Mouse (Mus musculus): Measurements from ENCODE around the gene H2al1g. TPM values are rescaled to one million over a fixed set of nuclear protein-coding genes. Genes with fewer than 3 reads are reported as not detected.
"Not testable (repeated sequence)": the region's sequence is repeated elsewhere in the genome, so short reads cannot be mapped to it uniquely, and the experiment has no call there.

H2al1g gene
- polyA plus RNA-seq, 1 experiment from 2014 or later = not detected

GRCm38 (mm10) chrX:11305355-11305754 lies 12.7 kb upstream of the H2al1g start, which contains the start of gene H2al1c:
H2al1c (plus strand) TSS chrX:11305655.
- H3K9ac ChIP-seq (ENCODE audit: low read depth, low read length); H3K36me3 ChIP-seq (ENCODE audit: insufficient read depth, low read length); H3K27ac ChIP-seq; H3K4me2 ChIP-seq (ENCODE audit: low read length); H3K4me1 ChIP-seq (replicated peaks; ENCODE audit: insufficient read depth, low read length); DNase-seq (ENCODE audit: low spot score); H3K27me3 ChIP-seq (ENCODE audit: insufficient read depth, low read length); H3K4me3 ChIP-seq (replicated peaks; ENCODE audit: low read depth, low read length); H3K9me3 ChIP-seq (replicated peaks; ENCODE audit: low read length); ATAC-seq (replicated peaks; ENCODE audit: low FRiP score, low read depth): not testable (repeated sequence)
- WGBS = 93% methylated on average over 1 of the region's 6 CpGs

- not testable (repeated sequence) for H3K4me3 ChIP-seq (replicated peaks; ENCODE audit: low read depth, low read length); H3K4me1 ChIP-seq (replicated peaks; ENCODE audit: insufficient read depth, low read length); H3K36me3 ChIP-seq (ENCODE audit: insufficient read depth, low read length); H3K9me3 ChIP-seq (replicated peaks; ENCODE audit: low read length); DNase-seq (ENCODE audit: low spot score); ATAC-seq (replicated peaks; ENCODE audit: low FRiP score, low read depth); H3K27ac ChIP-seq; H3K9ac ChIP-seq (ENCODE audit: low read depth, low read length); H3K27me3 ChIP-seq (ENCODE audit: insufficient read depth, low read length); H3K4me2 ChIP-seq (ENCODE audit: low read length)
- WGBS = no CpG with 5 or more reads among the region's 6 CpGs
Observed at GRCm38 (mm10) chrX:11308524-11308923, 9.5 kb upstream of the H2al1g start, which contains the start of gene H2al1d. H2al1d (plus strand) TSS chrX:11308824.

DNA sequence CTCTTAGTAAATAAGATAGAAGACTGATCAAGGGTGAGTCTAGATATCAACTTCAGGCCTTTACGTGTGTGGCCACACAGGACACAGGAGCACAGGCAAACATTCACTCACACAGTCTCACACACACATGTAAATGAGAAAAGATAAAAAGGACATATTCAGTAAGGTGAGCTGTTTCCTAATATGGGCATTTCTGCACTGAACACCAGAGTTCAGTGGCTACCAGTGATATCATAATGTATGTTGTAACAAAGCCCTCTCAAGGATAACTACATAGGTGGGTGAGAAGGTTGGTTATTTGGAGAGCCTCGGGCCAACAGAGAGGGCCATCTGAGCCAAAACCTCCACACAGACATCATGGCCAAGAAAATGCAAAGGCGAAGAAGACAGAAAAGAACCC lies 6.4 kb upstream of the H2al1g start, which contains the start of gene H2al1e:
Gene H2al1e, plus strand, starts transcription at position 301 of the 400 bp plus-strand sequence.
- H3K4me1 ChIP-seq (replicated peaks; ENCODE audit: insufficient read depth, low read length); H3K9me3 ChIP-seq (replicated peaks; ENCODE audit: low read length); DNase-seq (ENCODE audit: low spot score); H3K36me3 ChIP-seq (ENCODE audit: insufficient read depth, low read length); H3K4me3 ChIP-seq (replicated peaks; ENCODE audit: low read depth, low read length); H3K27me3 ChIP-seq (ENCODE audit: insufficient read depth, low read length); H3K9ac ChIP-seq (ENCODE audit: low read depth, low read length); H3K27ac ChIP-seq; ATAC-seq (replicated peaks; ENCODE audit: low FRiP score, low read depth); H3K4me2 ChIP-seq (ENCODE audit: low read length): not testable (repeated sequence)
- WGBS = no CpG with 5 or more reads among the region's 3 CpGs

DNA sequence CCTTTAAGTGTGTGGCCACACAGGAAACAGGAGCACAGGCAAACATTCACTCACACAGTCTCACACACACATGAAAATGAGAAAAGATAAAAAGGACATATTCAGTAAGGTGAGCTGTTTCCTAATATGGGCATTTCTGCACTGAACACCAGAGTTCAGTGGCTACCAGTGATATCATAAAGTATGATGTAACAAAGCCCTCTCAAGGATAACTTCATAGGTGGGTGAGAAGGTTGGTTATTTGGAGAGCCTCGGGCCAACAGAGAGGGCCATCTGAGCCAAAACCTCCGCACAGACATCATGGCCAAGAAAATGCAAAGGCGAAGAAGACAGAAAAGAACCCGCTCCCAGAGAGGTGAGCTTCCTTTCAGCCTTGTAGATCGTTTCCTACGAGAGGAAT lies 3.2 kb upstream of the H2al1g start, which contains the start of gene H2al1f:
Gene H2al1f, plus strand, starts transcription at position 301 of the 400 bp plus-strand sequence.
- H3K9ac ChIP-seq (ENCODE audit: low read depth, low read length); H3K27ac ChIP-seq; H3K4me1 ChIP-seq (replicated peaks; ENCODE audit: insufficient read depth, low read length); H3K27me3 ChIP-seq (ENCODE audit: insufficient read depth, low read length); H3K36me3 ChIP-seq (ENCODE audit: insufficient read depth, low read length); ATAC-seq (replicated peaks; ENCODE audit: low FRiP score, low read depth); H3K9me3 ChIP-seq (replicated peaks; ENCODE audit: low read length); H3K4me2 ChIP-seq (ENCODE audit: low read length); DNase-seq (ENCODE audit: low spot score); H3K4me3 ChIP-seq (replicated peaks; ENCODE audit: low read depth, low read length): not testable (repeated sequence)
- WGBS = no CpG with 5 or more reads among the region's 6 CpGs

DNA sequence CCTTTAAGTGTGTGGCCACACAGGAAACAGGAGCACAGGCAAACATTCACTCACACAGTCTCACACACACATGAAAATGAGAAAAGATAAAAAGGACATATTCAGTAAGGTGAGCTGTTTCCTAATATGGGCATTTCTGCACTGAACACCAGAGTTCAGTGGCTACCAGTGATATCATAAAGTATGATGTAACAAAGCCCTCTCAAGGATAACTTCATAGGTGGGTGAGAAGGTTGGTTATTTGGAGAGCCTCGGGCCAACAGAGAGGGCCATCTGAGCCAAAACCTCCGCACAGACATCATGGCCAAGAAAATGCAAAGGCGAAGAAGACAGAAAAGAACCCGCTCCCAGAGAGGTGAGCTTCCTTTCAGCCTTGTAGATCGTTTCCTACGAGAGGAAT lies 3.1 kb downstream of the H2al1g start, which contains the start of gene H2al1h:
Gene H2al1h, plus strand, starts transcription at position 301 of the 400 bp plus-strand sequence.
- H3K27ac ChIP-seq; H3K36me3 ChIP-seq (ENCODE audit: insufficient read depth, low read length); H3K27me3 ChIP-seq (ENCODE audit: insufficient read depth, low read length); H3K9me3 ChIP-seq (replicated peaks; ENCODE audit: low read length); DNase-seq (ENCODE audit: low spot score); H3K4me1 ChIP-seq (replicated peaks; ENCODE audit: insufficient read depth, low read length); ATAC-seq (replicated peaks; ENCODE audit: low FRiP score, low read depth); H3K4me2 ChIP-seq (ENCODE audit: low read length); H3K9ac ChIP-seq (ENCODE audit: low read depth, low read length); H3K4me3 ChIP-seq (replicated peaks; ENCODE audit: low read depth, low read length): not testable (repeated sequence)
- no CpG with 5 or more reads among the region's 6 CpGs for WGBS

DNA sequence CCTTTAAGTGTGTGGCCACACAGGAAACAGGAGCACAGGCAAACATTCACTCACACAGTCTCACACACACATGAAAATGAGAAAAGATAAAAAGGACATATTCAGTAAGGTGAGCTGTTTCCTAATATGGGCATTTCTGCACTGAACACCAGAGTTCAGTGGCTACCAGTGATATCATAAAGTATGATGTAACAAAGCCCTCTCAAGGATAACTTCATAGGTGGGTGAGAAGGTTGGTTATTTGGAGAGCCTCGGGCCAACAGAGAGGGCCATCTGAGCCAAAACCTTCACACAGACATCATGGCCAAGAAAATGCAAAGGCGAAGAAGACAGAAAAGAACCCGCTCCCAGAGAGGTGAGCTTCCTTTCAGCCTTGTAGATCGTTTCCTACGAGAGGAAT lies 6.3 kb downstream of the H2al1g start, which contains the start of gene H2al1i:
Gene H2al1i, plus strand, starts transcription at position 301 of the 400 bp plus-strand sequence.
- ATAC-seq (replicated peaks; ENCODE audit: low FRiP score, low read depth); DNase-seq (ENCODE audit: low spot score); H3K9me3 ChIP-seq (replicated peaks; ENCODE audit: low read length); H3K4me3 ChIP-seq (replicated peaks; ENCODE audit: low read depth, low read length); H3K27me3 ChIP-seq (ENCODE audit: insufficient read depth, low read length); H3K4me1 ChIP-seq (replicated peaks; ENCODE audit: insufficient read depth, low read length); H3K27ac ChIP-seq; H3K9ac ChIP-seq (ENCODE audit: low read depth, low read length); H3K36me3 ChIP-seq (ENCODE audit: insufficient read depth, low read length); H3K4me2 ChIP-seq (ENCODE audit: low read length): not testable (repeated sequence)
- WGBS = 100% methylated on average over 3 of the region's 5 CpGs

DNA sequence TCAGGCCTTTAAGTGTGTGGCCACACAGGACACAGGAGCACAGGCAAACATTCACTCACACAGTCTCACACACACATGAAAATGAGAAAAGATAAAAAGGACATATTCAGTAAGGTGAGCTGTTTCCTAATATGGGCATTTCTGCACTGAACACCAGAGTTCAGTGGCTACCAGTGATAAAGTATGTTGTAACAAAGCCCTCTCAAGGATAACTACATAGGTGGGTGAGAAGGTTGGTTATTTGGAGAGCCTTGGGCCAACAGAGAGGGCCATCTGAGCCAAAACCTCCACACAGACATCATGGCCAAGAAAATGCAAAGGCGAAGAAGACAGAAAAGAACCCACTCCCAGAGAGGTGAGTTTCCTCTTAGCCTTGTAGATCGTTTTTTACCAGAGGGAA lies 9.5 kb downstream of the H2al1g start, which contains the start of gene H2al1j:
Gene H2al1j, plus strand, starts transcription at position 301 of the 400 bp plus-strand sequence.
- not testable (repeated sequence) for H3K4me2 ChIP-seq (ENCODE audit: low read length); H3K27ac ChIP-seq; H3K36me3 ChIP-seq (ENCODE audit: insufficient read depth, low read length); H3K4me3 ChIP-seq (replicated peaks; ENCODE audit: low read depth, low read length); H3K4me1 ChIP-seq (replicated peaks; ENCODE audit: insufficient read depth, low read length); H3K27me3 ChIP-seq (ENCODE audit: insufficient read depth, low read length); H3K9me3 ChIP-seq (replicated peaks; ENCODE audit: low read length); H3K9ac ChIP-seq (ENCODE audit: low read depth, low read length); DNase-seq (ENCODE audit: low spot score); ATAC-seq (replicated peaks; ENCODE audit: low FRiP score, low read depth)
- 96% methylated on average over 2 of the region's 2 CpGs for WGBS
